Mouse (Mus musculus) brown adipose tissue, adult 24 weeks (tissue): ENCODE measurements at regions not wholly inside any gene's neighbourhood (a gene's known extent, or its start where the extent isn't known, plus 50 kb on each side); places are given as distances from the start of the nearest gene placed in this dataset.

Experiments
- H3K27ac ChIP-seq: fragments of 200-500 bp; replicated peaks from 2 replicates; pipeline ENCODE4 v1.5.1; 2012; ENCODE audit warnings: low read depth, mild to moderate bottlenecking, low read length
- H3K4me1 ChIP-seq: fragments of 200-500 bp; 2 replicates; pipeline ENCODE4 v1.6.1; 2012; ENCODE audit warnings: low read length, mixed read lengths; ENCODE audit not compliant: control insufficient read depth, insufficient read depth, insufficient read length
- H3K4me3 ChIP-seq: fragments of 200-500 bp; 2 replicates; pipeline ENCODE4 v1.5.1; 2012; ENCODE audit warnings: low read depth, mild to moderate bottlenecking, low read length, moderate library complexity; ENCODE audit not compliant: insufficient read depth

GRCm38 (mm10) chr6:139154802-139155201 is 347.0 kb downstream of the Rergl start:
- Histone ChIP-seq H3K27ac (no peak overlapping the region), H3K4me3 (no peak overlapping the region)

GRCm38 (mm10) chr6:139135693-139136092 is 366.1 kb downstream of the Rergl start:
- no peak overlapping the region for H3K27ac ChIP-seq
- no peaks in the 10 kb centered on the region for H3K4me1 ChIP-seq
- H3K4me3 ChIP-seq: no peak overlapping the region

More at GRCm38 (mm10) chr6:139154802-139155201, 347.0 kb downstream of the Rergl start:
- no peaks in the 10 kb centered on the region for H3K4me1 ChIP-seq

GRCm38 (mm10) chr6:139132083-139132679 is 369.6 kb downstream of the Rergl start:
- no peaks in the 10 kb centered on the region for H3K4me1 ChIP-seq
- no peak overlapping the region for H3K4me3 ChIP-seq
- no peak overlapping the region for H3K27ac ChIP-seq

- Histone ChIP-seq H3K27ac (no peak overlapping the region), H3K4me3 (no peak overlapping the region), H3K4me1 (no peaks in the 10 kb centered on the region)
Observed at GRCm38 (mm10) chr6:139108263-139108662, 393.5 kb downstream of the Rergl start.

GRCm38 (mm10) chr6:139103397-139103796 is 398.4 kb downstream of the Rergl start:
- Histone ChIP-seq H3K4me1 (no peaks in the 10 kb centered on the region), H3K4me3 (no peak overlapping the region), H3K27ac (no peak overlapping the region)

GRCm38 (mm10) chr6:139099273-139099672 is 402.5 kb downstream of the Rergl start:
- H3K27ac ChIP-seq: no peak overlapping the region
- H3K4me1 ChIP-seq: no peaks in the 10 kb centered on the region
- H3K4me3 ChIP-seq: no peak overlapping the region

- H3K4me1 ChIP-seq: no peaks in the 10 kb centered on the region
- no peak overlapping the region for H3K27ac ChIP-seq
- H3K4me3 ChIP-seq: no peak overlapping the region
Observed at GRCm38 (mm10) chr6:139075433-139075832, 417.1 kb upstream of the Igbp1b start.

GRCm38 (mm10) chr6:139027696-139028095 is 369.4 kb upstream of the Igbp1b start:
- H3K4me1 ChIP-seq: no peaks in the 10 kb centered on the region

GRCm38 (mm10) chr6:139014526-139014925 is 356.2 kb upstream of the Igbp1b start:
- no peaks in the 10 kb centered on the region for H3K4me1 ChIP-seq

More at GRCm38 (mm10) chr6:139027696-139028095, 369.4 kb upstream of the Igbp1b start:
- H3K27ac ChIP-seq: no peak overlapping the region
- no peak overlapping the region for H3K4me3 ChIP-seq

GRCm38 (mm10) chr6:139010501-139010900 is 352.2 kb upstream of the Igbp1b start:
- Histone ChIP-seq H3K4me1 (no peaks in the 10 kb centered on the region), H3K4me3 (no peak overlapping the region), H3K27ac (no peak overlapping the region)

More at GRCm38 (mm10) chr6:139014526-139014925, 356.2 kb upstream of the Igbp1b start:
- H3K27ac ChIP-seq: no peak overlapping the region
- no peak overlapping the region for H3K4me3 ChIP-seq
